Mouse (Mus musculus) T-helper 1 cell (primary cell): ENCODE results near the gene Arap2.
"Not testable (repeated sequence)": the region's sequence is repeated elsewhere in the genome, so short reads cannot be mapped to it uniquely, and the experiment has no call there.

ENCODE experiments used
- in situ Hi-C: fragments of 300-600 bp; cut with MboI, MseI; formaldehyde crosslinking; loops from one replicate; pipeline ENCODE4 v1.15.1; 2025; ENCODE audit warnings: high pct_unique_total_duplicates

The Arap2 gene

DNA sequence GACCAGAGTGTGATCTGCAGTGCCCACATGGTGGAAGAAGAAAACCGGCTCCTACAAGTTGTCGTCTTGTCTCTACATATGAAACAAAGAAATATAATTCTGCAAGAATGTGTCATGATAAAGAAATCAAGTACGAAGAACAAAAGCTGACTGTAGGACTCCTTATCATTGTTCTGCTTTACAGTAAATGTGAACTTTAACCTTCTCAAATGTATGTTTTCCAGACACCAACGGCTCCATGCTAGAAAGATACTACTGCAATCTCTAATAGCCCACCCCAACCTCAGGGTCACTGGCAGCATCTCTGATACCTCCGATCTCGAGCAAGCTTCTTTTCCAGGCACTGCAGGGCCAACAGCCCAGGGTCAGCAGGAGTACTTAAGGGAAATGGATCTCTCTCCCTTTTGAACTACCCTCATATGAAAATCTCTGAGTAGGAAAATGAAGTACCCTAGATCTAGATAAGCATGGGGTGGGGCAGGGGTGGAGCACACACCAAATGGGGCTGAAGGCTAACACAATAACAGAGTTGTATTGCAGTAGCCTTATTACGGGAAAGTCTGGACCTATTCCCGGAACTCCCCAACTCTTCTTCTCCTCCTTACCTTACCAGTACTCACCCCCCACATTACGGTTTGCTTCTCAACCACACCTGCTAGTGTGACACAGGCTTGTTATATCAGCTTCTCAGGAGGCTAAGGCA, 22.6 kb downstream of the Arap2 start:
- in situ Hi-C loops: no loop called here

GRCm38 (mm10) chr5:62739451-62740415, 26.2 kb downstream of the Arap2 start:
- in situ Hi-C loops: no loop called here

DNA sequence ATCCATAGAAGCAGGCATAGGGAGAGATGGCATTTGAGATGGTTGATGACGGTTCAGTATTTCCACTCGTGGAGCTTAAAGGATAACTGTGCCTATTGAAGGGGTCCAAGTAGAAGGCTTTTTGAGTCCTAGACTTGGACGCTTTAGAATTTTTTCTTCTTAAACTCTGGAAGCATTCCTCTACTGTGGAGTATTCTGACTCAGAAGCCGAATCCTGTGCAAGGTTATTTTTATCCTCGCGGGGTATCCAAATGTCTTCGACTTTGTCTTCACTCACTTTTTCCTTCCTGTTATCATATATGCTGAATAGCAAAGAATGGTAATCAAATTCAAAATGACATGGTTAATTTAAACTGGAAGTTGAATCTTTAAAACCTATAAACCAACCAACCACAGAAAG, 35.4 kb downstream of the Arap2 start:
- in situ Hi-C loops: not testable (repeated sequence)

DNA sequence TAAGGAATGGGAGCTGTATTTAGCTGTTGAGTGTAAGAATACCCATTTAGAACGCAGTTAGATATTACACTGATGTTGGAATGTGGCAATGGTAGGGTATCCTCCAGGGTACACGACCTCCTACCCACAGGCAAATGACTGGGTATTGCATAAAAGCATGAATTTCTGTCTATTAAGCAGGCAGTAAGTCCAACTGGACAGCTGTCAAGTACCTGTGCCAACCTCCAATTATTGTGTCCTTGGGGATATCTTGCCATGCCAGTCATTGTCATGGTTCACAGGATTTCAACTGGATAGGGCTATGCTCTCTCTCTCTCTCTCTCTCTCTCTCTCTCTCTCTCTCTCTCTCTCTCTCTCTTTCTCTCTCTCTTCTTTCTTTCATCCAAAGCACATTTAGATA, 40.4 kb downstream of the Arap2 start:
- in situ Hi-C loops: no loop called here

GRCm38 (mm10) chr5:62723261-62724105, 42.5 kb downstream of the Arap2 start:
- in situ Hi-C loops: no loop called here

GRCm38 (mm10) chr5:62716468-62716867, 49.5 kb downstream of the Arap2 start:
- in situ Hi-C loops: no loop called here

DNA sequence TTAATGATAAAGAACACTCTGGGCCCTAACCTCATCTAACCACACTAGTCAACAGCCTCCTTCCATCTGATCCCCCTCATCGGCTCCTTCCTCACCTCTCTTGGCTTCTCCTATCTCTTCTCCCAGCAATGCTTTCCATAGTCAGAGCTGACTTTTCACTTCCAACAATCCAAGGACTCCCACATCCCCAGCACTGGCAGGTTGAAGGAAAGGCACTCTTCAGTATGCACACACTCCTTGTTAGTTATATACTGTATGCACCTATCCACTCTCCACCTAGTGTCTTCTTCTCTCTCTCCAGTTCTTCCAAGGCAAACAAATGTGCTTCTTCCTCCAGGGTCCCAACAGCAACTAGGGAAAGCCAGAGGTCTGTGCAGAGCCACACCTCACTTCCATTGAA, 50.0 kb downstream of the Arap2 start:
- in situ Hi-C loops: no loop called here

GRCm38 (mm10) chr5:62715436-62715835, 50.5 kb downstream of the Arap2 start:
- in situ Hi-C loops: no loop called here

DNA sequence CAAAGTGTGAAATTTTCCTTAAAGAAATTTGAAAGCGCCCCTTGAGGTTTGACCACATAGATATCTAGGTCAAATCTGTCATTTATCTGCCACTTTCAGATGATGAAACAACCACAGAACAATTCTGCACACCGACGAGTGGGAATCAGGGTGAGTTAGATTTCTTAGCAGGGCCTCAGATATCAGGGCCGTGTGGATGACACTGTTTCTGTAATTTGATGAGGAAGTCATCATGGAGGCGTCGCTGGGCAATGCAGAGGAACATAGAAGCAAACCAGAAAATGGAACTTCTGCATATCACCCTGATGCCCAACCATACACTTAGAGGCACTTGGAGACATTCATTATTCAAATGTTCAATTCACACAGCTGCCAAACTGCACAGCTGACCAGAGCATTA, 55.0 kb downstream of the Arap2 start:
- in situ Hi-C loops: no loop called here

DNA sequence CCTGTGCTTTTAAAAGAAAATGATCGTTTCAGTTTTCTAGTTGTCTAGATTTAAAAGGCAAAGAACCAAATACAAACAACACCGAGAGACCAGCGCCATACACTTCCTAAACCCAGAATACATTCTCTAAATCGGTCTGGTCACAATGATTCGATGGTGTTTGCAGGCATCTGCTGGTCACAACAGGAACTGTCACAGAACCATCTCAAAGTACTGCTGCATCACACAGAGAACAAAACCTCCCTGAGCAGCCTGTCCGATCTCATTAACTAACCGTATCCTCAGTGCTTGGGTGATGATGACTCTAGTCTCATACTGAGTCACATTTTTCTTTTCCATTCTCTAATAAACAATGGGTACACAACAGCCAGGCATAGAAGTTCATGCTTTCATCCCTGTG, 59.1 kb downstream of the Arap2 start:
- in situ Hi-C loops: no loop called here

DNA sequence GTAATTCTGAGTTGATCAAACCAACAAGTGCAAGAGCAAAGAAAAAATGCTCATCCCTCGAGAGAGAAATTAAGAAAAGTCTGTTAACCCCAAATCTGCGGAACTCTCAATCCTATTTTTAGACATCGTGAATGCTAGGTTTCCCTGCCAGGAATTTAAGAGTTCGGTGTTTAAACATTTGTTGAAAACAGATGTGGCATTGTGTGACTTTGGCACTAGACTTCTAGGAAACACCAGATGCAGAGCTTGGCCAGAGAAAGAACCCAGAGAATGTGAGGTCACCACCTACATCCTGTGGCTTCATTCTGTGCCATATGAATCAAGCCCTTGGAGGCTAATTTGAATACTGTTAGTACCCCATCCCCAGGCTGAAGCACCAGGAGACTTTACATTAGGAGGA, 76.0 kb downstream of the Arap2 start:
- in situ Hi-C loops: no loop called here

GRCm38 (mm10) chr5:62683751-62684150, 82.2 kb downstream of the Arap2 start:
- in situ Hi-C loops: no loop called here

DNA sequence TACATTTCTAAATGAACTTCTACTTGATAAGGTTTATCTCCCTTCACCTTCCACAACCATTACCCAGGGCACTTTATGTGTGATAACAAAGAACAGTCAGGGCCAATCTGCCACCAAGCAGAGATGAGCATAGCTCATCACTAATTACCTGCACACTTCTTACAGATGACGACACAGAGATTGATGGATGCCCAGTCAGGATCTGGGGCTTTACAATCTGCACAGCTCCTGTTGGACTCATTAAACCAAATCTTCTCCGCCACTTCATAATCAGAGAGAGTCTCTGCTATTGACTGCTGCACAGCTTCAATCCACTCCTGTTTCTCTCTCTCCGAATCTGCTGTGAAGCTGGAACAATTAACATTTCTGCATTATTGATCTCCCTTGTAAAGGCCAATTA, 82.8 kb downstream of the Arap2 start:
- in situ Hi-C loops: no loop called here

- in situ Hi-C loops: no loop called here
These were observed 88.6 kb downstream of the Arap2 start for GRCm38 (mm10) chr5:62677390-62677789.

DNA sequence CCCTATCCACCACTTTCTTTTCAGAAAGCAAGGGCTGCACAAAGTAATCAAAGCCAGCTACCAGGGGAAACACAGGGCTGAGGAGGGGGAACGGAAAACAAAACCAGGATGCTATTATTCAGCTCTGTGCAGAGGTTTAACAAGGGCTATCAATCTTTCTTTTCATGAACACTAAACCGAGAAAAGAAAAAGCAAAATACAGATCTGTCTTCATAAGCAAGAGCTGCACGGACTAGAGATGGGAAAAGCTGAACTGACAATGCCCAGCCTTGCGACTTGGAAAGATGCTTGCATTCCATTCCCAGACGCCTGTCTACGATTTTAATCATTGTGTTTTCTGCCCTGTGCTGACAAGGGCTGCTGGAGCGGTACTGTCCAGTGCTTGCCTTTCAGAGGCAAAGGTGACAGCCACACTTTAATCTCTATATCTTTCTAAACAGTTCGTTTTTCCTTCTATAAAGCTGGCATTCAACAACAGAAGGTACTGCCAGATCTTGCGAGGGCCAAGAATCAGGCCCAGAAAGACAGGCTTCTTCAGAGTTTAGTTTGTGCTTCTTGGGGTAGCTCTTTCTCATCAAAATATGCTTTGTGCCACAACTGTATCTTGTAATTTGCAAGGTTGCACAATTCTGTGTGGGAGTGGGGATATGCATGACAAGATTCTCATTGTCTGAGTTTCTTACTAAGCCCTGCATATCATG, 93.1 kb downstream of the Arap2 start:
- in situ Hi-C loops: no loop called here

- in situ Hi-C loops: no loop called here
These were observed 100.6 kb downstream of the Arap2 start for GRCm38 (mm10) chr5:62665329-62665728.

GRCm38 (mm10) chr5:62664847-62665246, 101.1 kb downstream of the Arap2 start:
- in situ Hi-C loops: no loop called here

DNA sequence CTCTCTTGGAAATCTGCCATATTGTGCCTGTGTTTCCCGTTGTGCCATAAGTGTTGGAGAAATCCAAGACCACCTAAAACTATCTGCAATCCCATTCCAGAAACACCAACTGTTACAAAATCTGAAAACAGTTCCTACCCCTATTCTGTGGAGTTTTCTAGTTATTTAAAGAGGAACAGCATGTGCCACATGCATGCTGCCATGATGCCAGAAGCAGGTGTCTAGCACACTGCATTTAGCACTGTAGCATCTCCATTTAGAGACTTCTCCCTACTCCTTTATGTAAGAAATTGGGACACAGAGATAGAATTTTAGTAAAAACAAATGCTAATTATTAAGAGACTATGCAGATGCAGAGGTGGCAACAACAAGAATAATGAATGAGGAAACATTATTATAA, 102.8 kb downstream of the Arap2 start:
- in situ Hi-C loops: no loop called here

DNA sequence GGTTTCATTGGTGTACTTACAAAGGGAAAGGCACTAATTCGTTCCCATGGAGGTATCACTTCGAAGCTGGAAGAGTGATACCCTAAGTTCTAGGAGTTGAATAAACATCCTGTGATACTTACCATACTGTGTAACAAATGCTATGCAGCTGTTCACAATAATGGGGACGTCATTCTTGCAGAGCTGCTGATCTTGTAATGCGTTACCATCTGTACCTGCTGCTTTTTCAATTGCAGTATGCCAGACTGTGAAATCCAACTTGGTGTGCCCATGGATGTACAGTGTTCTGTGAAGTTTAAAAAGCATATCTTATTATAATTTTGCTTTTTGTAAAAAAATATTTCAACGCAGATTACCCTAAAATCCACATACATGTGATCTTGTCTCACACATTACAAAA, 112.0 kb downstream of the Arap2 start:
- in situ Hi-C loops: no loop called here

DNA sequence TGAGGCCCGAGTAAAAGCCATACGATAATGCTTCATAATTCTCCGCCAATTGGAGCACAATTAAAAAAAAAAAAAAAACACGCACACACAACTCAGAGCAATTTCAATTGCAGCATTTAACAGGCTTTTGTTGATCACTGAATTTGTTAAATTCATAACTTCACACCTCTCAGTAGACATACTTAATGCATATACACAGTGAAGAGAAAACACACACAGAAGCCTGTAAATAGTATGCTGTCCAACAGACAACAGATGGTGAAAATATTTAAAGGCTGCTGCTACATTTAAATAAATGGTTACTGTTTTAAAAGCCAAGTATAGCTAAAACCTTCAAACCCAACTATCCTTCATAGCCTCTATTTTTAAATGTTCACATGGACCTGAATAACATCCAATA, 123.6 kb downstream of the Arap2 start:
- in situ Hi-C loops: no loop called here

DNA sequence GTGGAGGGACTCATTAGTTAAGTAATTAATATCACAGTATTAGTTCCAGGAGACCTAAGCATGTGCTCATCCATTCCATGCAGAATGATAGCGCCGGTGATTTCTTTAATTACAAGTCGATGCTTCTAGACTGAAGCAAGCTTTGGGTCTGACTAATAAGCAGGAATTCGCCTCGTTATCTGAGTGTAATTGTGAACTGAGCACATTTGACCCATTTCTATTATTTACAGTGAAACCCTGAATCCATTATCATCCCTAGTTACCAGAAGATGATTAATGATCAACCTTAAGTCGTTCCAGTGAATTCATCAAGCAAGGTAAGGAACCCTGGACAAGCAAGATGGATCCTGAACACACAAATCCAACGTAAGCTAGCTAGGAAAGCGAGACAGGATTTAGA, 125.5 kb downstream of the Arap2 start:
- in situ Hi-C loops: no loop called here
